Mouse (Mus musculus) kidney, embryonic 14.5 days (tissue): ENCODE measurements around the gene Zc3h6. TPM values are rescaled to one million over a fixed set of nuclear protein-coding genes. Genes with fewer than 3 reads are reported as not detected.
"Not testable (repeated sequence)": the region's sequence is repeated elsewhere in the genome, so short reads cannot be mapped to it uniquely, and the experiment has no call there.

ENCODE experiments used
- ATAC-seq: fragments of 200-750 bp; cut with Nextera tagmentation; 2 replicates; pipeline ENCODE4 v1.8.0; 2017; ENCODE audit warnings: moderate number of reproducible peaks, mild to moderate bottlenecking, moderate TSS enrichment, moderate library complexity; ENCODE audit not compliant: low FRiP score, low TSS enrichment
- H3K27ac ChIP-seq: fragments of 300-500 bp; sonication (generic); 2 replicates; pipeline ENCODE4 v1.5.1; 2014; ENCODE audit warnings: low read depth, mild to moderate bottlenecking, low read length, moderate library complexity, mixed read lengths
- H3K27me3 ChIP-seq: fragments of 300-500 bp; sonication (generic); 2 replicates; pipeline ENCODE4 v1.6.1; 2014; ENCODE audit warnings: mild to moderate bottlenecking, low read length; ENCODE audit not compliant: control insufficient read depth, insufficient read depth
- H3K36me3 ChIP-seq: fragments of 300-500 bp; sonication (generic); 2 replicates; pipeline ENCODE4 v1.6.1; 2014; ENCODE audit warnings: low read length, mixed read lengths; ENCODE audit not compliant: control insufficient read depth, insufficient read depth
- H3K4me1 ChIP-seq: fragments of 300-500 bp; sonication (generic); 2 replicates; pipeline ENCODE4 v1.6.1; 2014; ENCODE audit warnings: low read length, mixed read lengths; ENCODE audit not compliant: control insufficient read depth, insufficient read depth
- H3K4me2 ChIP-seq: fragments of 300-500 bp; sonication (generic); replicated peaks from 2 replicates; pipeline ENCODE4 v1.6.1; 2014; ENCODE audit warnings: low read depth, mild to moderate bottlenecking, low read length
- H3K4me3 ChIP-seq: fragments of 300-500 bp; sonication (generic); 2 replicates; pipeline ENCODE4 v1.5.1; 2014; ENCODE audit warnings: mild to moderate bottlenecking, low read length
- H3K9ac ChIP-seq: fragments of 300-500 bp; sonication (generic); 2 replicates; pipeline ENCODE4 v1.6.1; 2014; ENCODE audit warnings: low read depth, mild to moderate bottlenecking, low read length, moderate library complexity
- H3K9me3 ChIP-seq: fragments of 300-500 bp; sonication (generic); 2 replicates; pipeline ENCODE4 v1.6.1; 2016; ENCODE audit warnings: low read length; ENCODE audit not compliant: control insufficient read depth
- WGBS: fragments of 180-500 bp; shearing (Covaris S2); extraction: QIAGEN DNeasy Blood & Tissue Kit; methylation state at CpG from one replicate; pipeline ENCODE4 v1.1.7; 2014; 5-methylcytosine and 5-hydroxymethylcytosine counted together
- polyA plus RNA-seq: library from polyadenylated mRNA; unstranded; fragments of >200 nt; fragmentation: Nextera tagmentation; extraction: Ambion mirVana; gene quantifications from 2 replicates; pipeline ENCODE4 v1.2.1, GENCODE M21; 2014

The Zc3h6 gene
- polyA plus RNA-seq, 1 experiment from 2014 or later = 1.5 TPM

DNA sequence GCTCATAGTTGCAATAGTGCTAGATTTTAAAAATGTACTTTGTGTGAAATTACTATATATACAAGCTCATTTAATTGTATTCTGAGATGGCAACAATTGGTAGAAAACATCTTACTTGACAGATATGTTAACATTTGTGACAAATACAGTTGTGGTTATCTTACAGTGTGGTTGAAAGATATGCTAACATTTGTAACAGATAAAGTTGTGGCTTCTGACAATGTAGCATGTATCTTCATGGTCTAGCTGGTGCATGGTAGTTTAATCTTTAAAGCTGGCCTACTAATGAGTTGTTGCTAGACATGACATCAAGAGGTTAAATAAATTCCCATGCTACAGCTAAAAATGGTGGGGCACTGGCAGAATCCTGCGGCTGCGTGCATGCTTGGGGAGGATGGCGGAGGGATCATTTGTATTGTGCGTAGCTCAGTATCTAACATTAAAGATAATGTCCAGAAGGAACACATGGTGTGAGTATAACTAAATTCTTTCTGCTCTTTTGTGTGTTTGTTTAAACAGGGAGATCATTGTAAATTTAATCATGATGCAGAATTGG, 39.1 kb downstream of the Zc3h6 start:
- ATAC-seq = no peak
- H3K4me1 ChIP-seq = no peaks in the 10 kb centered on the region
- 77% methylated on average over 4 of the region's 4 CpGs for WGBS
- no peak overlapping the region for H3K4me2 ChIP-seq
- no peak overlapping the region for H3K27ac ChIP-seq
- H3K4me3 ChIP-seq = no peak overlapping the region
- no peaks in the 10 kb centered on the region for H3K27me3 ChIP-seq
- H3K9me3 ChIP-seq = no peaks in the 10 kb centered on the region
- no peak overlapping the region for H3K9ac ChIP-seq
- H3K36me3 ChIP-seq = no peaks in the 10 kb centered on the region

DNA sequence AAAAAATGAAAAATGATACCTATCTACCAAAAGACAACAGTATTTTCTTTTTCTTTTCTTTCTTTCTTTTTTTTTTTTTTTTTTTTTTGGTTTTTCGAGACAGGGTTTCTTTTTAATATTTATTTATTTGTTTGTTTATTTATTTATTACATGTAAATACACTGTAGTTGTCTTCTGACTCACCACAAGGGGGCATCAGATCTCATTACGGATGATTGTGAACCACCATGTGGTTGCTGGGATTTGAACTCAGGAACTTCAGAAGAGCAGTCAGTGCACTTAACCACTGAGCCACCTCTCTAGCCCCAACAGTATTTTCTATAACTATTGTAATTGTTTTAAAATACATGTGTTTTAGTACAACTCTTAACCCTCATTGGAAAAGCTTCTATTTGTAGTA, 41.7 kb downstream of the Zc3h6 start:
- 88% methylated on average over 2 of the region's 2 CpGs for WGBS

DNA sequence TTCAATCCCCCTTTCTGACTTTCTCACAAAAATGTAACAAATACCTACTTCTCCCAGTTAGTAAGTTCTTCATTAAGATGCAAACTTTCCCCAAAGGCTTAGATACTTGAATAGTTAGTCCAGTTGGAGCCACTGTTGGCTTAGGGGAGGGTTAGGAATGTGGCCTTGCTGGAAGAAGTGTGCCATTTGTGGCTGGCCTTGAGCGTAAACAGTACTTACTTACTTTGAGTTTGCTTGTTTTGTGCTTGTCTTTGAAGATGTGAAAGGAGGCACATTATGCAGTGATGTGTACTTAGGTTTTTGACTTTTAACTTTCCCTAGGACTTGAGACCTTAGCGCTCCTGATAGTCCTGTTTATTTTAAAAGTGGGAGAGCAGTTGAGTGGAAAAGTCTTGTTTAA, 52.9 kb downstream of the Zc3h6 start:
- H3K9me3 ChIP-seq = no peaks in the 10 kb centered on the region
- H3K27ac ChIP-seq = no peak overlapping the region
- no peak overlapping the region for H3K4me2 ChIP-seq
- no peak for ATAC-seq
- 74% methylated on average over 2 of the region's 2 CpGs for WGBS
- no peaks in the 10 kb centered on the region for H3K4me1 ChIP-seq
- H3K27me3 ChIP-seq = no peaks in the 10 kb centered on the region
- no peaks in the 10 kb centered on the region for H3K36me3 ChIP-seq
- no peak overlapping the region for H3K9ac ChIP-seq
- H3K4me3 ChIP-seq = no peak overlapping the region

More for the DNA sequence above, 41.7 kb downstream of the Zc3h6 start:
- not testable (repeated sequence) for H3K9me3 ChIP-seq, H3K4me1 ChIP-seq, H3K27ac ChIP-seq, H3K9ac ChIP-seq, H3K36me3 ChIP-seq, H3K27me3 ChIP-seq, H3K4me2 ChIP-seq, ATAC-seq, H3K4me3 ChIP-seq

DNA sequence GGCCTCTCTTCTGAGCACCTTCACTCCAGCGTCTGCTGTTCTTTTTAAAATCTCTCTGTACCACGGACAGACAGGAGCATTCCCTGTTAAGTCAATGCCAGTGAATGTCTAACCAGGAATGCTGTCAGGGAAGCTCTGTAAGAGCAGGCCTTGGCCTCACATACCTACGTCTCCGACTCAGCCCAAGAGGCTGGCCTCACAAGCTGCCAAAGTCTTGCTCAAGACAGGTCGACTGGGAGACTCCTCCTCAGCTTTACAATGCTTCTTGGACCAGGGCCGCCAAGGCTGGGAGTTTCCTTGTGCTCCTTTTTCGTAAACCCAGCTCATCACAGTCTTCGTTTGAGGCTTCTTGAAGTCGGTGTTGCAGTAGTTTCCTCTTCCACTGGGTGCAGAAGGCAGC, 57.6 kb downstream of the Zc3h6 start:
- Histone ChIP-seq H3K27ac (no peak overlapping the region), H3K4me2 (no peak overlapping the region), H3K27me3 (no peaks in the 10 kb centered on the region), H3K4me1 (no peaks in the 10 kb centered on the region), H3K9me3 (no peaks in the 10 kb centered on the region), H3K4me3 (no peak overlapping the region), H3K9ac (no peak overlapping the region), H3K36me3 (no peaks in the 10 kb centered on the region)
- WGBS = 74% methylated on average over 9 of the region's 9 CpGs
- no peak for ATAC-seq

DNA sequence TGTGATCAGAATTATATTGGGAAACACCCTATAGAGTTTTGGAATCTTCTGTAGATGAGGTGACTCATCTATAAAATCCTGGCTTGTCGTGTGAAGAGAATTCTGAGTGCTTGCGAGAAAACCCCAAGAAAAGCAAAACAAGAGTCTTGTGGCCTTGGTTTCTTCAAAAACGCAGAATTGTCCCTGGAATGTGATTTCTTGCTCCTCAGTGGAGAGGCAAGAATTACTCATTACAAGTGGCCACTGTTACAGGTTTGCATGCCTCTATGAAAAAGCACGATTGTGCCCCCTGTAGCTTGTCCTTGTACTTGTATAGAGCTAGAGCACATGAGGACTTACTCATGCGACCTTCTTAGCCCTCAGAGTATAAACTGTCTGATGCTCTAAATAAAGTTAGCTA, 68.2 kb downstream of the Zc3h6 start:
- H3K9me3 ChIP-seq = no peaks in the 10 kb centered on the region
- 81% methylated on average over 5 of the region's 5 CpGs for WGBS
- no peak for ATAC-seq
- no peak overlapping the region for H3K4me3 ChIP-seq
- no peak overlapping the region for H3K9ac ChIP-seq
- H3K27me3 ChIP-seq = peaks cover 28% of the 10 kb centered on the region
- no peaks in the 10 kb centered on the region for H3K36me3 ChIP-seq
- no peak overlapping the region for H3K27ac ChIP-seq
- no peak overlapping the region for H3K4me2 ChIP-seq
- H3K4me1 ChIP-seq = peaks cover 7% of the 10 kb centered on the region; the same call in 1 of the 2 replicates

DNA sequence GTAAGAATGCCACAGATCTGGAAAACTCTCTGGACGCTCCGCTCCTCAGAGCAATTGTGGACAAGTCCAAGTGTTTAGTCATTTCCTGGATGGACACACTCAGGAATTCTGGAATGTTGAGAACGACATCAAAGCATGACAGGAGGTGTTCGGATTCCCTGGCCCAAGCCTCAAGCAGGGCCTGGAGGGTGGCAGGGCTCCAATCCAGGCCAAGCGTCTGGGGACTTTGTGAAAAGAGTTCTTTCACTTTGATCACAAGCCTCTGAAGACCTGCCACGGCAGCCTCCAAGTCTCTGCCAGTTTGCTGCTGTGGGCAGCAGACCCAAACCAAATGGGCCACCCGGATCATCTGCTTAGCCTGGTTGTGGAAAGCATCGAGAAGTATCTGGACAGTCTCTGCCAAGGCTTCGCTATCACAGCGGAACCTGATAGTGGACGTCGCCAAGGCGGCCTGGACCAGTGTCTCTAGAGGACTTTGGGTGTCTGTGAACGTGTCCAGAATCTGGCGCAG, 71.3 kb downstream of the Zc3h6 start:
- Histone ChIP-seq H3K9ac (peak overlapping the region; percentile 47; the same call in 1 of the 2 replicates), H3K9me3 (no peaks in the 10 kb centered on the region), H3K27me3 (peaks cover 28% of the 10 kb centered on the region), H3K4me3 (peak overlapping the region; percentile 45), H3K36me3 (no peaks in the 10 kb centered on the region), H3K4me2 (peak overlapping the region; percentile 93), H3K27ac (no peak overlapping the region), H3K4me1 (peaks cover 7% of the 10 kb centered on the region; the same call in 1 of the 2 replicates)
- WGBS = 17% methylated on average over 15 of the region's 15 CpGs
- 0 out of 2 replicates have a peak, but pooled peaks have one; percentile 35 for ATAC-seq

DNA sequence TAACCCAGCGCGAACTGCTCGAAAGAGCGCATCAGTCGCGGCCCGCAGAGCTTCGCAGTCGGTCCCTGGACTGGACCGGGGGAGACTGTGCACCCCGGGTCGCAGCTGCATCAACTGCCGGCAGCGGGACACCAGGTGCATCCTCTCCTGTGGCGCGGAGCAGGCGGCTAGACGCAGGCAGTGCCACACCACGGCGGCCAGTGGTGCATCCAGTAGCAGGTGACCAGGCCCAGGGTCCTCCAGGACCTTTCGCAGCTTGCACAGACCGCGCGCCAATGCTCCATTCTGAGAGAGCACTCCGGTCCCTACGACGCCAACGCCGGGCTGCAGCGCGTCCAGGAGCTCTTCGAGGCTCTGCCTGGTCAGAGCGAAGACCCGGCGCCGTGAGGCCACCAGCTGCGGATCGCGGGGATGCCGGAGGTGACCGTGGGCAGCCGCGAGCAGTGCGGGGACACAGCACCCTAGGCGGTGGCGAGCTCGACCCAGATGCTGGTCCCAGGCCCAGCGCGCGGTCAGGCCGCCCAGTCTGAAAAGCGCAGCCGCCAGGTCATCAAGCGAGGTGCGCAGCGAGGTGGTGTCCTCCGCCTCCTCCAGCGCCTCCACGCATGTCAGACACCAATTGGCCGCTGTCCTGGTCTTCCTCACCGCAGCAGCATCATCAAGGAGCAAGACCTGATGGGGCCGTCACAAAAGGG, 71.9 kb downstream of the Zc3h6 start:
- H3K4me2 ChIP-seq = peak overlapping the region; percentile 93
- H3K9ac ChIP-seq = peak overlapping the region; percentile 47; the same call in 1 of the 2 replicates
- H3K9me3 ChIP-seq = no peaks in the 10 kb centered on the region
- peaks cover 7% of the 10 kb centered on the region; the same call in 1 of the 2 replicates for H3K4me1 ChIP-seq
- H3K27ac ChIP-seq = no peak overlapping the region
- peaks cover 28% of the 10 kb centered on the region for H3K27me3 ChIP-seq
- ATAC-seq = peak; percentile 76
- WGBS = 2% methylated on average over 59 of the region's 62 CpGs
- no peaks in the 10 kb centered on the region for H3K36me3 ChIP-seq
- peak overlapping the region; percentile 45 for H3K4me3 ChIP-seq

DNA sequence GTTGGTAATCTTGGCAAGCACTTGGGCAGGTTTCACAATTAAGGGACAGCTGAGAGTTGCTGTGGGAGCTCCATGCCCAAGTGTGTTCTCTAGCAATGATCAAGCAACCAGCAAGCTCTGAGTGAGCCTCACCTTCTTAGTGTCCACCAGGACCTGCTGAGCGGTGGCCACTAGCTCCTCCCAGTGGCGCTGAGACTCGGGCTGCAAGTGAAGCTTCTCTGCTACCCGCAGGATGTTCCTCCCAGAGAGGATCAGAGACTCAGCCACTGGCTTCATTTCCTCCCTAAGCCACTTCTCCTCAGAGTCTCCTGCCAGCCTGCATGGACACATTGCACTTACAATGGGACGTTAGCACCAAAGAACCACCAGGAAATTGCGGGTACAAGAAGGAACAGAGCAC, 73.4 kb downstream of the Zc3h6 start:
- Histone ChIP-seq H3K27me3 (peaks cover 28% of the 10 kb centered on the region), H3K9ac (no peak overlapping the region), H3K9me3 (no peaks in the 10 kb centered on the region), H3K4me1 (peaks cover 7% of the 10 kb centered on the region; the same call in 1 of the 2 replicates), H3K36me3 (no peaks in the 10 kb centered on the region), H3K4me3 (no peak overlapping the region), H3K4me2 (no peak overlapping the region), H3K27ac (no peak overlapping the region)
- 29% methylated on average over 6 of the region's 6 CpGs for WGBS
- no peak for ATAC-seq

DNA sequence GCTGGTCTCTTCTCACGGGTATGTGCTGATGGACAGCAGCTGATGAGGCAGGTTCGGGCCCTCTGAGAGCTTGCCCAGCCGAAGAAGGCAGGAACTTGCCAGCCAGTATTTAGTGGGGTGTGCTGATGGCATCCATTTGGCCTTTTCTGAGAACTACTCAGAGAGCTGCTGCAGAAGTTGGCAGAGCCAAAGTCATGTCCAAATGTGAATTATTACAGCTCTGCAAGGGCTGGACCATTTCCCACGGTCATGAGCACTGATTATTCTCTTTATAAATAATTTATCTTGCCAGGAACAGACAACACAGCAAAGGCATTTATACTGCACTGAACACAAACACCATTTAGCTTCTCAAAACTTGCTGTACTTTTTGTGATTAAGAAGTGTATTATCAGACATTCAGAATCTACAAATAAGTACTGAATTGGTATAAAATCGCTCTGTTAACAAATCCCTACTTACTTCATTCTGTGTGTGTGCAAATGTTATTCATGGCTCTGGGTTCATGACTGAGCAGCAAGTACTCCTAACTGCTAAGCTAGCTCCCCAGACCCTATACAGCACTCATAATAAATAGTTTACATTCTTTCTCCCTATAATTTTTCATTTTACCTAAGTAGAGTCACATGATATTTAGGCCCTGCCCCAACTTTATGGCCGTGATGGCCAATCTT, 79.1 kb downstream of the Zc3h6 start:
- Histone ChIP-seq H3K4me1 (0 out of 2 replicates have a peak, but pooled peaks cover 3% of the 10 kb centered on the region), H3K27ac (no peak overlapping the region)
- 54% methylated on average over 6 of the region's 6 CpGs for WGBS

More for the DNA sequence above, 79.1 kb downstream of the Zc3h6 start:
- H3K9me3 ChIP-seq = no peaks in the 10 kb centered on the region
- no peak for ATAC-seq
- H3K9ac ChIP-seq = no peak overlapping the region
- H3K4me3 ChIP-seq = no peak overlapping the region
- H3K36me3 ChIP-seq = no peaks in the 10 kb centered on the region
- H3K4me2 ChIP-seq = no peak overlapping the region
- no peaks in the 10 kb centered on the region for H3K27me3 ChIP-seq
